Mouse (Mus musculus) cerebellum, adult 11-12 months (tissue): ENCODE data around the gene Ccl20.

Experiments
- DNase-seq: peaks from one replicate; pipeline ENCODE4 v3.0.0; 2022

The Ccl20 gene

DNA sequence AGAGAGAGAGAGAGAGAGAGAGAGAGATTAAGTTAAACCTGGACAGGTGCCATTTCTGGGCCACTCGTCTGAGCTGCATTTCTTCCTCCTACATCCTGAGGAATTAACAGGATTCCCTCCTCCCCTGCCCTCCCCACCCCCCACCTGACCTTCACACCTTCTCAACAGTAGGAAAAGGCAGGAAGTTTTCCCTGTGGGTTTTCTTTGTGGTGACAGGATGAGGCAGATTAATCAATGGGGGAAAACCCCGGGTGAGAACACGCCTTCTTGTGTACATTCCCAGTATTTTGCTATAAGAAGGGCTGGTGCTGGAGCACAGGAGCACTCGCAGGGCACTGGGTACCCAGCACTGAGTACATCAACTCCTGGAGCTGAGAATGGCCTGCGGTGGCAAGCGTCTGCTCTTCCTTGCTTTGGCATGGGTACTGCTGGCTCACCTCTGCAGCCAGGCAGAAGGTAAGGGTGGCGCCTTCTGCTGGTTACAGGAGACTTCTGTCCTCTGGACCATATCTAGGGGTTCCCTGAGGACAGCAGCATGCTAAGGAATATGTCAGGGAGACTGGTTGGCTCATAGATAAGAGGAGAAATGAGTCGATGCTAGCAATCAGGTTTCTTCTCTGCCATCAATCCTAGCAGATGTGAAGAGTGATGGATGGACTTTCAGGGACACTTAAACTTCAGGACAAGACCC lies at the start of gene Ccl20:
Gene Ccl20, plus strand, starts transcription at position 320 of the 691 bp plus-strand sequence.
- DNase-seq = no peak

DNA sequence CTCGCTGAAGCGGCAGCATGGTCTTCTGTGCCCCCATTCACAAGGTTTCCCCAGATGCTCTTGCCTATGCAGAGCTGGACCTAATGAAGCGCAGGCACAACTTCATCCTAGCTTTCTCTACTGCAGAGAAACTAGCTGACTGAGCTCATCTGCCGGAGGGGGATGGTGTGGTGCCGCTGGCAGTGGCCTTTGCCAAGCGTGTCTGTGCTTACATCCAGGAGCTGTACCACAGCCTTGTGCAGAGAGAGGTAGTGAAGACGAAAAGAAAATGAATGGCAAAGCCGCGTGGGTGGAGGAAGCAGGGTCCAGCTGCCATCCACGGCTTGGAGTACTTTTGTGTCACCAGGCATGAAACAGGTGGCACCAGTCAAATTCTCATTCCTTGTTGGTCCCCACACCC lies 49.4 kb upstream of the Ccl20 start:
- DNase-seq = no peak

DNA sequence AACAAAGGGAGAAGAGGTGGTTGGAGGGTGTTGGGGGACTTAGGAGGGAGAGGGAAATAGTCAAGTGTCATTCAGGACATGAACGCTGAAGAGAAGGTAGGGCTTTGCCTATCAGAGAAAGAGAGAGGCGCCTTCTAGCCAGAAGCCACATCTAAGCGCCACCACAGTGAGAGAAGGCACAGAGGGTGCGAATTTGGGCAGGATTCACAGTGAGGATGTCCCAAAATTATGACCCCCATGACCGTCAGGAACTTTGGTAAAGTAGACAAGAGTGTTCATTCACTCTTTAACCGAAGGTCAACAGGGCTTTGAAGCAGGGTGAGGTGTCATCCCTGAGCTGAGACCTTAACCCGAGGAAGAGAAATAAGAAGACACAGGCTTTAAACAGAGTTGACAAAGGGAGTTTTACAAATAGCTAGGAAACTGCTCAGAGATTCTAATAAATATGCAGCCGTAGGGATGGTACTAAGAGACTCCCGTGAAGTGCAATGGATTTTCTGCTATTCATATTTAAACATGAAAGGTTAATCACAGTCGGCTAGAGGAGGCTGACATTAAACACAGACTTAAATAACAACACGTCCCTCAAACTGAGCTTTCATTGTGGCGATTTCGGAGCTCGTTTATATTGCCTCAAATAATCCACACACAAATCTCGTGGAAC lies 40.9 kb upstream of the Ccl20 start:
- no peak for DNase-seq

DNA sequence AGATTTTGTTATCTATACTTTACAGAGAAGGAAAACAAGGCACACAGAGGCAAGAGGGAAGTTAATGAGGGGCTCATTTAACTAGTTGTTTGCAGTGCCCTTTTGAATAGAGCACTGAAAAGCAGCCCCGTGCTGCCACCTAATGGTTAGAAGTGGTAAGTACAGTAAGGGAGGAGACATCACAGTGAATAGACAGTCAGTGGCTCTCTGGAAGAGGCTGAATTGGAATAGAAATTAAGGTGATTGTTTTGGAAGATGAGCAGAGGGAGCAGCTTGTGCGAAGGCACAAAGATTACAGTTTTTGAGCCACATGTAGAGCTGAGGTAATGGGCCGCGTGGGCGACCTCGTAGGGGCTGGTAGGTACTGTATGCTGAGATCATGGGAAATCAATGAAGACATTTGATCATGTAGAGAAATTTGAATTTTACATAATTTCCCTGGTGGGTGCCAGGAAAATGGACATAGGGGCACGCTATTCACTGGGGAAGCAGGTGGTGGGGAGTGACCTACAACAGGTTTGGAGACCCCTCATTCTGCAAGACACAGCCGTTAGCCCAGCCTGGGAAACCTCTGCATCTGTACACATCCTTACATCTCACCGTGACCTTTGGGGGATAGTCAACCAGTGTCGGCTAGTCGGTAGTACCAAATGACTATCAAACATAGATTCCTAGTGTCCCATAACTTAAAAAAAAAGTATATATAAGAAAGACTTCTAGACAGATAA lies 40.2 kb upstream of the Ccl20 start:
- DNase-seq = no peak

DNA sequence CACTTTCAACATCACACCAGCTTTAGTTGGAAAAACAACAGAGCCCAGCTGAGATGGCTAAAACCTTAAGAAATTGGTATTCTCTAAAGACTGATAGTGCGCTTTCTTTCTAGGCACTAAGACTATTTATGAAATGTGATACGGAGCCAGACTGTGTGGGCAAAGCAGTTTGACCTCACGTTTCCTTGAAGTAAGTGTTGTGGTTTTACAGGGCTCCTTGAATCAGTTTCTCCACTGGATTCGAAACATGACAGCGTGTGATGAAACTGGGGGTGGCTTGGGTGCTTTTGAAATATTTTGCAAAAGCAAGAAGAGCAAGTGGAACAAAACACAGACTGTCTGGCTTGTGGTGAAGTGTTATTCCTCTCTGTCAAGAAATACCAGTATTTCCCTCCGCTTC lies 39.5 kb upstream of the Ccl20 start:
- no peak for DNase-seq

DNA sequence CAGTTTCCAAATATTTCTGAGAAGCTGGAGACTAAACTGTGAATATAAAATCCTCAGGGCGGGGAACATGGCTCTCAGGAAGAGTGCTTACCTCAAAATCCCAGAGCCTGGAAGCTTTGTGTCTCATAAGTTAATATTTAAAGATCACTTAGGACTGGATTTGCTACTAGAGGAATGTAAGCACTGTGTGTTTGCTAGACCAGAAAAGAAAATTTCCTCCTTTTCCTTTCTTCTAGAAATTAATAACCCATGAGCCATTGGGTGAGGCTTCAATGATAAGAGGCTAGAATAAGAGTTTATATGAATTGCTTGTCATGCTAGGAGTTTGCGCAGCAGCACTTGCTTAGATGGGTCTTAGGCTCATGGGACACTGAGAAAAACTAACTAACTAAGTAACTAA lies 31.8 kb upstream of the Ccl20 start:
- no peak for DNase-seq

DNA sequence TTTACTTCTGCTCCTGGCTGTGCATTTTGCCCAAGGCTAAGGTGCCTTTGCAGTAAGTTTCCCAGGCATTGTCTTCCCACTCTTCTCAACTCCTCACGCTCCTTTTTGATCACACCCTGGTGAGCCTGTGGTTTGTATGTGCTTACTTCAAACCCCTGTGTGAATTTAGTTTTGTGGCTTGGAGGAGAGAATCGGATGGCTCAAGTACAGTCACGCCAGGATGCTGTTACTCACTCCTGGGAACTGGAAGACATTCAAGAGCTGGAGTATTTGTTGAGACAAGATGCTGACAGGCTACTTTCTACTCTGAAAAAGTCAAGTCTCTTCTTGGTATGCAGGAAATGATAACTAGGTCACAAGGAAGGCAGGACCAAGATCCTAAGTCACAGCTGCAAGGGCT lies 25.3 kb upstream of the Ccl20 start:
- no peak for DNase-seq

DNA sequence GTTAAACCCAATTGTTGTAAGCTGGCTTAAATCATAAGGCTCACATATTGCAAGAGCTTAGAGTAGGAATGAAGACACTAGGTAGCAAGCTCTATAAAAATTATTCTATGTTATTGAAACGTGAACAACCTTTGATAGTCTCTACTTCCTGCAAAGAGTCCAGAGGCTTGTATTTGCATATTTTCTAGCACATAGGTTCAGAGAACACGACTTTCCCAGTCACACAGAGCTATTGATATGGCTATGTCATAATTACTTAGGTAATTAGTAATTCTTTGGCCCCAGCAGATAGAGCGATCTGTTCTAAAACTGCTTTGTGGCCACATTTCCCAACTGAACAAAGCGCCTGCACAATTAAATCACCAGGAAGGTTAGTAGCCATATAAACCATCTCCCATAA lies 19.6 kb upstream of the Ccl20 start:
- no peak for DNase-seq

DNA sequence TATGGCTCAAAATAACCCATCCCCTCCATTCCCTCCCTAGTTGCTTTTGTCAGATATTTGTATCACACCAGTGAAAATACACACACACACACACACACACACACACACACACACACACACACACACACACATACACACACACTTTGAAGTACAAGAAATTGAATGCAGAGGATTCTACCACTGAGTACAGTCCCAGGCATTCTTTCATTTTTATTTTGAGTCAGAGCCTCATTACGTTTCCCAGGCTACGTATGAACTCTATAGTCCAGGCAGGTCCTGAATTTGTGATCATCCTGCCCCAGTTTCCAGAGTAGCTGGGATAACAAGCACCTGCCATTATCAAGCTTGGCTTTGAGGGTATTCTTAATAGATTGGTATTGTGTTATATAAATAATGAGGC lies 17.4 kb upstream of the Ccl20 start:
- DNase-seq = no peak

DNA sequence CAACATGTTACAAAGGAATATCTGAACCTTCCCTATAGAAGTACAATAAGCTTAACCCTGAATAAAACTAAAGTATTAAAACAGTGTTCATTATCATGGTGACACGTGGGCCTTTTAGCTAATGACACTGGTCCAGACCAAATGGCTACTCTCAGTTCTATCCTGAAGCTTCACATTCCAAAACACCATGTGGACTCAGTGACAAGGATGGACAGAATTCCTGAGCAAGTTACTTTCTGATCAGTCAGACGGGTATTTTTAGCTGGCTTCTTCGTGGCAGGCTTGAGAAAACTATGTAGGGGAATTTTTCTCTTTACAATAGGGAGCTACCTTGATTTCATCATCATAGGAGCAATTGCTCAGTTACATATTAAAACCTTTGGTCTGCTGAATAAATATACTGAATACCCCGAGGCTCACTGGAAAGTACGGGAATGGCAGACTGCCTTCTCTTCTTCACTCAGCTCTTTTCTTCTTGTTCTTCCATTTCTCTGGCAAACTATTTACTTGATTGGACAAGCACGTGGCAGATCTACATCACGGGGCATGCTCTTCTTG lies 16.9 kb upstream of the Ccl20 start:
- DNase-seq = no peak

DNA sequence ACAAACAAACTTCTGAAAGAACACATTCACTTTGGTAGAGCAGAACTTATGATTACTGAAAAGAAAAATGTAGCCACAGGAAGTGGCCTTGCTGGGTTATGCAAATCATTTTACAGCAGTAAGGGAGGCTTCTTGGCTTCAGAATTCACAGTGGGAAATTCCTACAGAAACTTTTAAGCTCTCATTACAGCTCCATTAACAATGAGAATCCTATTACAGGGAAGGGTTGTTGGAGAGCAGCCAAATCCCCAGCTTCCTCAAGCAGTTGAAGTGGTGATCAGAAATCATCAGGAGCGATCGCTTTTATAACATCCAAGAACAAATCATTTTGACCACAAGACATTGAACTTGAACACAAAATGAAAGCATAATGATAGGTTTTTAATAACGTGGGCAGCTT lies 14.7 kb upstream of the Ccl20 start:
- DNase-seq = no peak

DNA sequence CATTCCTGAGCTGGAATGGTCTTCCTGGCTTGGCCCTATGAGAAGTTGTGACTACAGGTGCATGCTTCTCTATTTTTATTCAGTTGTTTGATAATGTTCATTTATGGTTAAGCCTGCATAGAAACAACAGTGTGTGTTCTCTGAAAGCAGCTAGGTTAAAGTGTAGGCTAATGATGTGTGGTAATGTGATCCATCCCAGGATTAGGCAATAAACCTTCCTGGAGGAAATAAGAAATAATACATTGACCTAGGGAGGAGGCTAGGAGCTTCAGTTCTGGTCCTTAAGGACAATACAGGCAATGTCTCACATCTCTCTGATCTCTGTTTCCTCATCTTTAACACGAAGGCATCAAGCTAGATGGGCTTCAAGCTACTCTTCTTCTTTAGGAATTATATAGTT lies 11.1 kb upstream of the Ccl20 start:
- DNase-seq = no peak

DNA sequence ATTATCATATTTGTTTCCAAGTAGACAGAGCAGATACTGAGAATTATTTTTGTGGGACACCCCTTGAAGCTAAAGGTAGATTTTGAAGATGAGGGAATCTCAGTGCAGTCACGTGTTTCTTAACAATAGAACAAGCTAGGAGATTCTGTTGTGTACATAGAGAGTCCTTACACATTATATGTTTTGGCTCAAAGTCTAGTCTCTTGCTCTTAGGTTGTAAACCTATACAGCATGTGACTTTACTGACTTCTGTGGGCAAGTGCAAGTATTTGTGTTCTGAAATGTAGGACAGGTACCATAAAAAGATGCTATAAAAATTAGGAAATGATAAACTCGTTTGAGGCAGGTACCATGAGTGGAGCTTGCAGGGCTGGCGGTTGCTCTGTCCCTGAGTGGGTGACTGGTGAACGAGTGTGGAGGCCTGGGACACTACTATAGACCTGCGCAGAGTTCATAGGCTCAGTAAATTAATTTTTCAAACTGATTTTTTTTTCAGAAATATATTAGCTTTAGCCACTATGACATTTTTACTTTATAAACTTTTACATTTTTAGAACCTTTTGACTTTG lies 9.1 kb upstream of the Ccl20 start:
- no peak for DNase-seq

DNA sequence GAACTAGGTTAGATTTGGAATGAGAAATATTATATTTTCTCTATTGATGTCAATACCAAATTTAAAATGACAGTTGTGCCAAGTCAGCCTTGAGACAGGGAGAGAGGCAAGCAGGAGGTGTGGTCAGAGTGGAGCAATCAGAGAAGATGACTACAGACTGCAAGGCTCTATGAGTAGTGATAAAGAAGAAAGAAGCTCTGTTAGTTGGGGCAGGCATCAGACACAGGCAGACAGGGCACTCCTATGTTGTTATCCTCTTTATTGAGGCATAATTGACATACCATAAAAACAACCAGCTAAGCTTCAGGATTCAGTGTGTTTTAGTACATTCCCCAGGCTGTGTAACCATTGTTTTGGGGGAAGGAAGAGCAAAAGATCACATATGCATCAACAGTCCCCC lies 5.6 kb upstream of the Ccl20 start:
- DNase-seq = no peak

DNA sequence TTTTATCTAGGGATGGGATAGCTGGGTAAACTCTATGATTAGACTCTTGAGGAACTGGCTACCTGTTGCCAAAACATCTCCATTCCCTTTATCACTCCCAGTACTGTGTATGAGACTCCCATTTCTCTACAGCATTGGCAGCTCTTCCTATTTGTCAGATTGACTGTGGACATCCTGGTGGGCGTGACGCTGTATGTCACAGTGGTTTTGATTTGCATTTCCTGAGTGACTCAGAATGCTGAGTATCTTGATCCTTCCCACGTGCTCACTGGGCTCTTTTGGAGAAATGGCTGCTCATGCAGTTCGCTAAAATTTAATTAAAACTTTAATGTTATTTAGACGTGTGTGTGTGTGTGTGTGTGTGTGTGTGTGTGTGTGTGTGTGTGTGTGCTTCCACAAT lies 4.8 kb upstream of the Ccl20 start:
- no peak for DNase-seq

DNA sequence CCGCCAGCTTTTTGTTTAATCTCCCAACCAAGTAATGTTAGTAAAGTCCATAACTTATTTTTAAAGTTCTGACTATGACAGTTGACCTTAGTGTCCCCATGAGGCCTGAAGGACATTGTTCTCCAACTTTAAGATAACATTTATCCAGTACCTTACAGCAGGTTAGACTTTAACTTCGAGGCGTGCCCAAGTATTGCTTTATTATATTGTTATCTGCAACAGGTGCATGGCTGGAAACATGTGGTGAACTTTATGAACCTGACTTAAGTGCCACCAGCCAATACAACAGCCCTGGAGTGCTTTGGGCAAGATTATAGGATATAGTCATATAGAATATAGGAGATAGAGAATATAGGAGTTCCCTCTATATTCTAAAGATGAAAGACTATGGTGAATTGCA lies 651 bp downstream of the Ccl20 start:
- no peak for DNase-seq

DNA sequence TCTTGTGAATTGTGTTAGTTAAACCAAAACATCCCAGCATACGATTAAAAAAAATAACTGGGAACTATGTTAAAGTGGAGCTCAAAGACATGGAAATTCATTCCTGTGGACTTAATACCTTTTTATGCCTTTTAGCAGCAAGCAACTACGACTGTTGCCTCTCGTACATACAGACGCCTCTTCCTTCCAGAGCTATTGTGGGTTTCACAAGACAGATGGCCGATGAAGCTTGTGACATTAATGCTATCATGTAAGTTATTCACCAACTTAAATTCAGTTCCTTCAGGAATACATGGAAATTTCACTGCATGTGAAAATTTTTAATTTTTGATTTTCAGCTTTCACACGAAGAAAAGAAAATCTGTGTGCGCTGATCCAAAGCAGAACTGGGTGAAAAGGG lies 1.1 kb downstream of the Ccl20 start:
- DNase-seq = no peak

DNA sequence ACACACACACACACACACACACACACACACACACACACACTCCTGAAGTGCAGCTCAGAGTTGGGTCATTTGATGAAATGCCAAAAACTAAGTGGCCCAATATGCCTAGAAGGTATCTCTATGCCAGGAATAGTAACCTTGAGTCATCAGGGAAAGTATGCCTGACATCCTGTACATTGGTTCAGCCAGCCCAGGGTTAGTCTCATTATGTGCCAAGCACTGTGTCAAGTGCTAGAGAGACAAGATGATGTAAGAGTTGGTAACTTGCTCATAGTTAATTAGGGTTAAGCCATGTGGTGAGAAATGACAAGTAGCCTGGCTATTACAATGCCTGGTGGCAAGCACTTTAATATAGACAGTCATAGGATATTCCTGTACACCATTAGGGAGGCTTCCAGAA lies 3.3 kb downstream of the Ccl20 start:
- DNase-seq = no peak

DNA sequence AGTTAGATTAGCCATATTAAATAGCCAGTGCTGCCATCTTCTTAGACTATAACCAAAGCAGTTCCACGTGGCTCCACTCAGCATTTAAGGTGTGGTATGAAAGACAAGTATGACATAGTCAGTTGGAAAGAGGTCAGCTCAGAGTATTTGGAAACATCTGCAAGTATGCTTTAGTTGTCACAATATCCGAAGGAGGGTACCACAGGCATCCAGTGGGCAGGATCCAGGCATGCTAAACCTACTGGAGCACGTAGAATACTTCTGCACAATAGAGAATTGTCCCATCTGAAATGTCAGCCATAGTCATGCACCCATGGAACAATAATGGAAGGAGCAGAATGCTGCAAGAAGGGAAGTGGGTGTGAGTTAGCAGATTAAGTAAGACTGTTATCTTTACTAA lies 3.7 kb downstream of the Ccl20 start:
- DNase-seq = no peak

DNA sequence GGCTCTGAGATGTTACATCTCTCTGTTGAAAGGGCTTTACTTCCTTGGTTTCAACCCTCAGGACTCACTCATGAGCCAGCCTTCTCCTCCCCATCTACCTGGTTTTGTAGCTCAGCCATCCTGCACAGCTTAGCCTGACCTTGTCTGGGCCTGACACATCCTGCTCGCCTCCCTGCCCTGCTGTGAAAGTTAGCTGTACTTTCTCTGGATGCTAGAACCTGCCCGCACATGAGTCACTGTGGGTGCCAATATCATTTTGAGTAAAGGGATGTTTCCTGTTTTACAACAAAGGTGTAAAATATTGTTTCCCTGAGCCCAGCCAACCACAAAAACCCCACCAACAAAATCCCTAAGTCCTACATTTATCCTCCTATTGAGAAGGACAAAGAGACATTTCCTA lies 6.6 kb downstream of the Ccl20 start:
- DNase-seq = no peak

DNA sequence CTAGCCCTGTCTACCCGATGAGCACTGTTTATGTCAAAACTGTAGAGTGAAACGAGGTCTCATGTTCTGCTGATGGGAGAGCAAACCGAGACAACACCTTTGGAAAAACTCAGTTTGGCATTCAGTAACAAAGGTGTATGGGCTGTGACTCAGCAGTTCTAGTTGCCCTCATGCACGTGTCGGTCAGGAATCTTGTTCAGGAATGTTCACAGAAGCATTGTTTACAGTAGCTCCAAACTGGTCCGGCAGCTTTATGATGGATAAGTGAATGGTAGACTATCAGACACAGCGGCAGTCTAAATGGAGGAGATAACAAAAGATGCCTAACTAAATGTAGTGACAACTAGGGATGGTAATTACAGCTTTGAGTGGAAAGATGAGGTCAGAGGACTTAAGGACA lies 19.3 kb downstream of the Ccl20 start:
- no peak for DNase-seq

DNA sequence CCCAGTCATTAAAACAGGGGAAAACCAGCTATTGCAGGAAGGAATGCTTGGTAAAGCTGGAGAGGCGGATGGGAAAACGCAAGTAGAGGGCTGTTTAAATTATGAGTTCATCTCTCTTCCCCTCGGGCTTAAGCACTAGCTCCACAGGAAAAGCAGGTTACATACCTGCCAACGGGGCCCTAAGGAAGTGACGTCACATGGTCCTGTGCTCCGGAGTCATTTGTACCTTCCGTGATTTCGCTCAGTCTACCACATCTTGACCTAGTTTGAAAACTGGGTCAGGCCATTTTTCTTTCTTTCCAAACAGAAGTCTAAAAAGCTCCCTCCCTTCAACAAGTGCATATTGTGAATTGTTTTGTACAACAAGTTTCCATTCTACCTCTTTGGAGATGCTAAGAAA lies 21.3 kb downstream of the Ccl20 start:
- DNase-seq = no peak

DNA sequence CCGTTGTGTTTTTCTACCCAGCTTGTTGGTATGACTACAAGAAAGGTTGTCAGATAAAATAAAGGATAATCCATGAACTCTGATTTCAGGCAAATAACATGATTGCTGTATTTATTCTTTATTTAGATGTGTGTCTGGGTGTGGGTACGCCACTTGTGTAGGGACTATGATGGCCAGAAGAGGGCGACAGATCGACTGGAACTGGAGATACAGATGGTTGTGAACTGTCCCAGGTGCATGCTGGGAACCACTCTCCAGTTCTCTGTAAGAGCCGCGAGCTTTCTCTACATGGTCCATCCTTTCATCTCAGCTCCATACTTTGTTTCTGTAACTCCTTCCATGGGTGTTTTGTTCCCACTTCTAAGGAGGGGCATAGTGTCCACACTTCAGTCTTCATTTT lies 22.2 kb downstream of the Ccl20 start:
- no peak for DNase-seq

DNA sequence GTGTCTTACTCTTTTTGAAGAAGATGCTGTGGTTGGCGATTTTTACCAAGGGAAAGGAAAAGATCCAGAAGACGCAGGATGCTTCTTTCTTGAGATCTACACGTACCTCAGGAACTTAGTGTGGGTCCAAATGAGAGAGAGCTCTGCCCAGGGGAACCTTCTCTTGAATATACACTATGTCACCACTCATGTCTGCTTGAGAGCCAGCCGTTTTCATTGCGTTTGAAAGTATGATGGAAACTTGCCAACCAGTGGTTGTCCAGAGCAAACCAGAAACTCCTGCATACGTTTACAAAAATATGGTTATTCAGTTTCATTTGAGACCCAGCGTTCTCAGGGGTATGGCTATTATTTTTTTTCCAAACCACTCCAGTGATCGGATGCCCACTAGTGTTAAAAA lies 24.9 kb downstream of the Ccl20 start:
- no peak for DNase-seq
